15 mouse cellular contexts compared by ENCODE assay signal in the genomic region with DNA sequence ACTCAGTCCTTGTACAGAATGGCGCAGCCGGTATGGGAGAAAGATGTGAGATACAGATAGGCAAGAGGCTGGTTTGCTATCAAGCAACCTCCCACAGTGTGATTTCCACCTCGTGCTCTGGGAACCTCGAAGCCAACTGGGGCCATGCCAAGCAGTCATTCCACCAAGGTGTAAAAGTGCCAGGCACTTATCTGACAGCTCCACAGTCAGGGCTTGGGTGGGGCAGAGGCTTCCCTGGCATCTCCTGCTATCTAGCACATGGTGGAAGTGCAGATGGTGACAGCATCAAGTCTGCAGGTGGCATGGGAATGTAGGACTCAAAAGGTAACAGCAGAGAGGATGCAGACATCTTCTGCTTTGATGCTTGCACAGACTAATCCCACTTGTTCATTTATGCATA.
"Had no signal": no experiment of that assay in that cellular context is flagged by ENCODE, and none has a peak within 500 bp of the region (broad histone marks: within the 10 kb centered on the region; RNA-seq: fewer than 3 reads in every experiment).

No protein-coding gene starts in this region.

- DNase-seq: kidney, adult 8-10 months; kidney, postnatal 36 days; layer of hippocampus, adult 9-11 months; layer of hippocampus, postnatal 36 days; lung, embryonic 14.5 days; lung, postnatal 10 days; lung, postnatal 4 days; right cerebral cortex, postnatal 14 days; thymus, postnatal 14 days had no signal

- H3K27me3 ChIP-seq: limb, embryonic 13.5 days; liver, embryonic 12.5 days; neural tube, embryonic 13.5 days had no signal

- H3K9me3 ChIP-seq: liver, embryonic 12.5 days had no signal

- H3K9ac ChIP-seq: limb, embryonic 13.5 days; liver, embryonic 12.5 days; lung, embryonic 14.5 days; neural tube, embryonic 13.5 days had no signal

- H3K4me2 ChIP-seq: limb, embryonic 13.5 days; liver, embryonic 12.5 days; lung, embryonic 14.5 days; neural tube, embryonic 13.5 days had no signal

- H3K4me3 ChIP-seq: limb, embryonic 13.5 days; liver, embryonic 12.5 days; midbrain, embryonic 10.5 days; neural tube, embryonic 13.5 days had no signal

- H3K36me3 ChIP-seq: limb, embryonic 13.5 days; liver, embryonic 12.5 days; midbrain, embryonic 10.5 days; neural tube, embryonic 13.5 days had no signal

- H3K4me1 ChIP-seq: limb, embryonic 13.5 days; liver, embryonic 12.5 days; neural tube, embryonic 13.5 days had no signal

- ATAC-seq: liver, embryonic 12.5 days; midbrain, embryonic 16.5 days had no signal

- H3K27ac ChIP-seq: kidney, postnatal 0 days; limb, embryonic 13.5 days; liver, embryonic 12.5 days; midbrain, embryonic 10.5 days; neural tube, embryonic 13.5 days had no signal
